Mouse (Mus musculus) intestine, embryonic 14.5 days (tissue): ENCODE results near the gene Simc1. TPM values are rescaled to one million over a fixed set of nuclear protein-coding genes. Genes with fewer than 3 reads are reported as not detected.

ENCODE experiments used
- ATAC-seq: fragments of 200-750 bp; cut with Nextera tagmentation; replicated peaks from 2 replicates; pipeline ENCODE4 v1.8.0; 2017; ENCODE audit warnings: low read depth, moderate number of reproducible peaks, moderate TSS enrichment, moderate library complexity; ENCODE audit not compliant: low FRiP score, low TSS enrichment
- DNase-seq: peaks from one replicate; pipeline ENCODE4 v3.0.0-alpha.2; 2018; ENCODE audit warnings: low spot score
- H3K27ac ChIP-seq: fragments of 300-500 bp; sonication (generic); 2 replicates; pipeline ENCODE4 v1.5.1; 2014; ENCODE audit warnings: low read depth, mild to moderate bottlenecking, control low read depth
- H3K27me3 ChIP-seq: fragments of 300-500 bp; sonication (generic); replicated peaks from 2 replicates; pipeline ENCODE4 v1.6.1; 2014; ENCODE audit warnings: low read length, control low read depth; ENCODE audit not compliant: control insufficient read depth, insufficient read depth
- H3K36me3 ChIP-seq: fragments of 300-500 bp; sonication (generic); 2 replicates; pipeline ENCODE4 v1.6.1; 2014; ENCODE audit warnings: low read length, control low read depth; ENCODE audit not compliant: control insufficient read depth, insufficient read depth
- H3K4me1 ChIP-seq: fragments of 300-500 bp; sonication (generic); replicated peaks from 2 replicates; pipeline ENCODE4 v1.6.1; 2014; ENCODE audit warnings: low read length, control low read depth, mixed read lengths; ENCODE audit not compliant: control insufficient read depth, insufficient read depth
- H3K4me2 ChIP-seq: fragments of 300-500 bp; sonication (generic); 2 replicates; pipeline ENCODE4 v1.6.1; 2014; ENCODE audit warnings: low read length
- H3K4me3 ChIP-seq: fragments of 300-500 bp; sonication (generic); 2 replicates; pipeline ENCODE4 v1.5.1; 2014; ENCODE audit warnings: low read depth, low read length, control low read depth, mixed read lengths
- H3K9ac ChIP-seq: fragments of 300-500 bp; sonication (generic); 2 replicates; pipeline ENCODE4 v1.6.1; 2014; ENCODE audit warnings: mild to moderate bottlenecking, low read length
- H3K9me3 ChIP-seq: fragments of 300-500 bp; sonication (generic); 2 replicates; pipeline ENCODE4 v1.6.1; 2016; ENCODE audit warnings: low read length, control low read depth; ENCODE audit not compliant: control insufficient read depth
- WGBS: fragments of 180-500 bp; shearing (Covaris S2); extraction: QIAGEN DNeasy Blood & Tissue Kit; methylation state at CpG from one replicate; pipeline ENCODE4 v1.1.7; 2014; 5-methylcytosine and 5-hydroxymethylcytosine counted together
- polyA plus RNA-seq: library from polyadenylated mRNA; unstranded; fragments of >200 nt; fragmentation: Nextera tagmentation; extraction: Ambion mirVana; gene quantifications from 2 replicates; pipeline ENCODE4 v1.2.1, GENCODE M21; 2014

The Simc1 gene
- polyA plus RNA-seq, 1 experiment from 2014 or later: 12.3 TPM

DNA sequence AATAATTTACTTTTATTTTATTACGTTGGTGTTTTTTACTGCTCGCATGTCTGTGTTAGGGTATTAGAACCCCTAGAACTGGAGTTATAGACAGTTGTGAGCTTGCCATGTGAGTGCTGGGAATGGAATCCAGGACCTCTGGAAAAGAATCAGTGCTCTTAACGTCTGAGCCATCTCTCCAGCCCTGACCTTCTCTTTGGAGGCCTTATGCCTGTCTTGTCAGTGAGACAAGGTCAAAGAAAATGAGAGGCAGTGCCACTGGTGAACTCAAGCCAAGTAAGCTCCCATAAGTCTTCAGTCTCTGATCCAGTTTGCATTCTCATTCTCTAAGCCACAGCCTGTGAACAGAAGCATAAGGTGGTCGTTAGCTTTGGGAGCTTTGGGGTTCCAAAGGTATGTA lies 67.2 kb downstream of the Simc1 start:
- no peak overlapping the region for H3K4me3 ChIP-seq
- no peaks in the 10 kb centered on the region for H3K36me3 ChIP-seq
- H3K4me1 ChIP-seq: peaks cover 1% of the 10 kb centered on the region
- H3K9ac ChIP-seq: no peak overlapping the region
- DNase-seq (no peak), ATAC-seq (no peak)
- no peak overlapping the region for H3K27ac ChIP-seq
- H3K9me3 ChIP-seq: no peaks in the 10 kb centered on the region
- no peaks in the 10 kb centered on the region for H3K27me3 ChIP-seq
- H3K4me2 ChIP-seq: no peak overlapping the region
- WGBS: 74% methylated on average over 4 of the region's 4 CpGs

GRCm38 (mm10) chr13:54571637-54572036 lies 68.1 kb downstream of the Simc1 start:
- Histone ChIP-seq H3K9ac (no peak overlapping the region), H3K9me3 (no peaks in the 10 kb centered on the region), H3K4me1 (peaks cover 6% of the 10 kb centered on the region), H3K4me2 (no peak overlapping the region), H3K27ac (no peak overlapping the region), H3K36me3 (peaks cover 5% of the 10 kb centered on the region; the same call in 1 of the 2 replicates), H3K4me3 (no peak overlapping the region), H3K27me3 (no peaks in the 10 kb centered on the region)
- no peak for ATAC-seq
- no peak for DNase-seq
- WGBS: 52% methylated on average over 2 of the region's 2 CpGs

- 83% methylated on average over 4 of the region's 4 CpGs for WGBS
- H3K36me3 ChIP-seq: peaks cover 14% of the 10 kb centered on the region
- no peak overlapping the region for H3K27ac ChIP-seq
- no peak overlapping the region for H3K4me3 ChIP-seq
- no peaks in the 10 kb centered on the region for H3K9me3 ChIP-seq
- DNase-seq (no peak), ATAC-seq (no peak)
- H3K9ac ChIP-seq: no peak overlapping the region
- H3K4me1 ChIP-seq: peaks cover 6% of the 10 kb centered on the region
- no peaks in the 10 kb centered on the region for H3K27me3 ChIP-seq
- no peak overlapping the region for H3K4me2 ChIP-seq
Observed at GRCm38 (mm10) chr13:54572621-54573020, 69.0 kb downstream of the Simc1 start.

DNA sequence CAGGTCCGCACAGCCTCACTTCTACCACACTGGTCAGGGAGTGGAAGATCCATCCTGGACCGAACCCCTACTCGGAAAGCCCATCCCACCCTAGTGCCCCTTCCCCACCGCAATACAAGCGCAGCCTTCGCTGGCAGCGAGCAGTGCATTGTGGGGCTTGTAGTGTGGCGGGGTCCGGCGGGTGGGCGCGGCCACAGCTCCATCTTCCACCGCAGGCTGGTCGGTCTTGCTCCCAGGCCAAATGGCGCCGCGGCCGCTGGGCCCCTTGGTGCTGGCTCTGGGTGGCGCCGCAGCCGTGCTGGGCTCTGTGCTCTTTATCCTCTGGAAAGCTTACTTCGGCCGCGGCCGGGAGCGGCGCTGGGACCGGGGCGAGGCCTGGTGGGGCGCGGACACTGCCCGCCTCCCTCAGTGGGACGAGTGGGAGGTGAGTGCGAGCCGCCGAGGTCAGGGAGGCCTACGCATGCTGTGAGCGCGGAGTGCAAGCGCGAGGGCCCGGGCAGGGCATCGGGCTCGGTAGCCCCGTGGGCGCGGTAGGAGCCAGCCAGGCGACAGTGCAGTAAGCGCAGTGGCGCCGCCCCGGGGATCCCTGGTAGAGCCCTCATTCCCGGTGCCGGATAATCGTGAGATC lies 71.4 kb downstream of the Simc1 start, which contains the start of gene Arl10:
Gene Arl10 (plus strand): TSS at position 162 of the 628 bp plus-strand sequence.
- ATAC-seq (peak; percentile 86), DNase-seq (peak; percentile 84)
- H3K9ac ChIP-seq: peak within 1 kb of the TSS; percentile 85
- peak within 1 kb of the TSS; percentile 95 for H3K4me2 ChIP-seq
- H3K4me1 ChIP-seq: peaks cover 6% of the 10 kb centered on the region
- peak within 1 kb of the TSS; percentile 96 for H3K4me3 ChIP-seq
- peaks cover 37% of the 10 kb centered on the region for H3K36me3 ChIP-seq
- peak within 1 kb of the TSS; percentile 64; the same call in 1 of the 2 replicates for H3K27ac ChIP-seq
- H3K27me3 ChIP-seq: no peaks in the 10 kb centered on the region
- H3K9me3 ChIP-seq: no peaks in the 10 kb centered on the region
- under 1% methylated on average over 54 of the region's 55 CpGs for WGBS

- Histone ChIP-seq H3K4me3 (peak overlapping the region; percentile 96), H3K27ac (no peak overlapping the region; the same call in 1 of the 2 replicates), H3K4me2 (peak overlapping the region; percentile 95), H3K4me1 (peaks cover 6% of the 10 kb centered on the region), H3K9ac (peak overlapping the region; percentile 85), H3K36me3 (peaks cover 41% of the 10 kb centered on the region), H3K9me3 (no peaks in the 10 kb centered on the region), H3K27me3 (no peaks in the 10 kb centered on the region)
- 3% methylated on average over 19 of the region's 19 CpGs for WGBS
- ATAC-seq (peak; percentile 25; the same call in 1 of the 2 replicates), DNase-seq (peak; percentile 62)
Observed at GRCm38 (mm10) chr13:54575489-54575888, 71.9 kb downstream of the Simc1 start.

DNA sequence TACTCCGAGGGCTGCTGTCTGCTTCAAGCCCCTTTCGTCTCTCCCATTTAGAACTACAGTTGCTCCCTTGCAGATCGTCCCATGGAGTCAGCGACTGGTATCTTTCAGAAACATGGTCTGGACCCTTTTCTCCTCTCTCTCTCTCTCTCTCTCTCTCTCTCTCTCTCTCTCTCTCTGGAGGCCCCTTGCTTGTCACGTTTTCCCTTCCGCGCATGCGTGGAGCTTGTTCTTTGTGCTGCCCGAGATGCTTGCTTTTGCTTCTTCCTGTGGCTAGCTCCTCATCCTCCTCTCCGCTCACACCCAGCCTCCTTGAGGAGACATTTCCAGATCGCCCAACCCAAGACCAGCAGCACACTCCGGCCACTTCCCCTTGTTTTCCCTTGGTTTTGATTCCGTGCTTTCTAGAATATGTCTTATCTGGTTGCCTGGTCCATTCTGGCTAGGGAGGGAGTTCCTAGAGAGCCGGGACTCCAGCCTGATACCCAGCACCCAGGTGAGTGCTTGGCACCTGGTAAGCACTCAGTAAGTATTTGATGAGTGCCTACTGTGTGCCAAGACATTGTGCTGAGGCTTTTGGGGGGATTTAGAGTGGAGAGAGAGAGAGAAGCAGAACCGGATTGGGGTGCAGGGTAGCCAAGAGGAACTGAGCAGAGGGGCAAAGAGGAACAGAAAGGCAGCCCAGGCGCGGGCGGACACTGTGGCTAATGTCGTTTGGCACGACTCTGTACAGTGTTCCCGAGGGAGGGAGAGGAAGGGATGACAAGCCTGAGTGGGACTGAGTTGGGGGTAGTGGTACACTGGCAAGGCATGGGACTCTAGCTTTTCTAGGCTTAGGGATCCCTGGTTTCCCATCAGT lies 74.3 kb downstream of the Simc1 start:
- Histone ChIP-seq H3K27me3 (no peaks in the 10 kb centered on the region), H3K36me3 (peaks cover 63% of the 10 kb centered on the region), H3K9ac (no peak overlapping the region), H3K4me2 (no peak overlapping the region), H3K4me1 (peaks cover 6% of the 10 kb centered on the region), H3K9me3 (no peaks in the 10 kb centered on the region), H3K27ac (no peak overlapping the region), H3K4me3 (no peak overlapping the region)
- ATAC-seq: no peak
- DNase-seq: no peak
- WGBS: 83% methylated on average over 21 of the region's 21 CpGs

DNA sequence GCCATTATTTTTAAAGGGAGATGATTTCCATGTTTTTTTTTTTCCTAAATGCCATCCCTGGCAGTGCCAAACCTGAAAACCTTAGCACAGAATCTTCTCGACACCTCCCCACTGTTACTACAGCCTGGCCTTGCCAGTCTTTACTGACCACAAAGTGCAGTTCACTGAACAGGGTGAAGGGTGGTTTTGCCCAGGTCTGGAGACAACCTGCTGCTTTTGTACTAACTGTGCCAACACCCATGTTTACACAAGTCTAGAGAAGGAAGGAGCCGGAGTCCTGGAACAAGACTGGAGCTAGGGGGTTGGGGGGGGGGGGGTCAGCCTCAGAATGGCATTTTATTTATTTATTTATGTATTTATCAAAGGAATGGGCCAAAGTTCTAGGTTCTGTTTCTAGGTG lies 77.8 kb downstream of the Simc1 start:
- H3K36me3 ChIP-seq: peaks cover 95% of the 10 kb centered on the region
- no peaks in the 10 kb centered on the region for H3K9me3 ChIP-seq
- DNase-seq (no peak), ATAC-seq (no peak)
- H3K4me3 ChIP-seq: no peak overlapping the region
- WGBS: 70% methylated on average over 2 of the region's 2 CpGs
- H3K4me2 ChIP-seq: no peak overlapping the region
- H3K9ac ChIP-seq: no peak overlapping the region
- H3K27ac ChIP-seq: no peak overlapping the region
- H3K27me3 ChIP-seq: no peaks in the 10 kb centered on the region
- H3K4me1 ChIP-seq: no peaks in the 10 kb centered on the region

DNA sequence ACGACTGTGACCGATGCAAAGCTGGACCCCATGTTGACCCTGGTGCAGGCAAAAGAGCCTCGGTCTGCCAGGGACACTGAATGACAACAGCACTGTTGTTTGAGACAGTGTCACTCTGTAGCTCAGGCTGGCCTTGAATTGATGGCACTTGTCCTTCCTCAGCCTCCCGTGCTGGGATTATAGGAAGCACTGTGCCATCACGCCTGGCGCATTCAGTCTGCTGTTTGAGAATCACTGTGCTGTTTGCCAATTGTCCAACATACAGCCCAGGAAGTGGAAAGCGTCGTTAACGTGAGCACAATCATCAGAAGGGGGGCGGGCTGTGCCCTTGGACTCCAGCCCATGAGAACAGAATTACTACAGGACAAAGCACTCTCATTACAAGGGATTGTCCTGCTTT lies 78.5 kb downstream of the Simc1 start:
- Histone ChIP-seq H3K4me3 (no peak overlapping the region), H3K27me3 (no peaks in the 10 kb centered on the region), H3K36me3 (peaks cover 89% of the 10 kb centered on the region), H3K9ac (no peak overlapping the region), H3K4me2 (no peak overlapping the region), H3K9me3 (no peaks in the 10 kb centered on the region), H3K4me1 (no peaks in the 10 kb centered on the region), H3K27ac (no peak overlapping the region)
- WGBS: 73% methylated on average over 10 of the region's 10 CpGs
- ATAC-seq (no peak), DNase-seq (no peak)
